Mouse (Mus musculus) layer of hippocampus, adult 9-11 months (tissue): ENCODE data around the gene Cdh6.

Source experiments
- DNase-seq: peaks from one replicate; pipeline ENCODE4 v3.0.0; 2022

The Cdh6 gene

GRCm38 (mm10) chr15:13173071-13173778 lies at the start of gene Cdh6:
Gene Cdh6 (minus strand): TSS chr15:13173675.
- DNase-seq: peak; percentile 30

GRCm38 (mm10) chr15:13219727-13220454 lies 46.4 kb upstream of the Cdh6 start:
- no peak for DNase-seq

GRCm38 (mm10) chr15:13217800-13218199 lies 44.3 kb upstream of the Cdh6 start:
- DNase-seq: no peak

GRCm38 (mm10) chr15:13217161-13217560 lies 43.7 kb upstream of the Cdh6 start:
- no peak for DNase-seq

GRCm38 (mm10) chr15:13212956-13213355 lies 39.5 kb upstream of the Cdh6 start:
- DNase-seq: no peak

- no peak for DNase-seq
Measured at GRCm38 (mm10) chr15:13212027-13212685, 38.7 kb upstream of the Cdh6 start.

GRCm38 (mm10) chr15:13210186-13210585 lies 36.7 kb upstream of the Cdh6 start:
- DNase-seq: no peak

GRCm38 (mm10) chr15:13208716-13209115 lies 35.2 kb upstream of the Cdh6 start:
- DNase-seq: no peak

- no peak for DNase-seq
Measured at GRCm38 (mm10) chr15:13196237-13196636, 22.8 kb upstream of the Cdh6 start.

- no peak for DNase-seq
Measured at GRCm38 (mm10) chr15:13194048-13194447, 20.6 kb upstream of the Cdh6 start.

GRCm38 (mm10) chr15:13193076-13193475 lies 19.6 kb upstream of the Cdh6 start:
- DNase-seq: no peak

- DNase-seq: no peak
Measured at GRCm38 (mm10) chr15:13183661-13184060, 10.2 kb upstream of the Cdh6 start.

- no peak for DNase-seq
Measured at GRCm38 (mm10) chr15:13181430-13181829, 8.0 kb upstream of the Cdh6 start.

- no peak for DNase-seq
Measured at GRCm38 (mm10) chr15:13181014-13181413, 7.5 kb upstream of the Cdh6 start.

- DNase-seq: no peak
Measured at GRCm38 (mm10) chr15:13175978-13176377, 2.5 kb upstream of the Cdh6 start.

GRCm38 (mm10) chr15:13174618-13174980 lies 1.1 kb upstream of the Cdh6 start:
- no peak for DNase-seq

GRCm38 (mm10) chr15:13173840-13174617 lies 554 bp upstream of the Cdh6 start:
- DNase-seq: no peak

GRCm38 (mm10) chr15:13172365-13173070 lies 957 bp downstream of the Cdh6 start:
- DNase-seq: no peak

GRCm38 (mm10) chr15:13171486-13172364 lies 1.8 kb downstream of the Cdh6 start:
- DNase-seq: no peak

- DNase-seq: no peak
Measured at GRCm38 (mm10) chr15:13165094-13165885, 8.2 kb downstream of the Cdh6 start.

- DNase-seq: no peak
Measured at GRCm38 (mm10) chr15:13155820-13156219, 17.7 kb downstream of the Cdh6 start.
